Mouse (Mus musculus) limb, embryonic 14.5 days (tissue): ENCODE results near the gene Evpl. TPM values are rescaled to one million over a fixed set of nuclear protein-coding genes. Genes with fewer than 3 reads are reported as not detected.

Experiments
- ATAC-seq: fragments of 200-750 bp; cut with Nextera tagmentation; 2 replicates; pipeline ENCODE4 v1.8.0; 2017; ENCODE audit warnings: low read depth, moderate number of reproducible peaks, moderate TSS enrichment; ENCODE audit not compliant: low FRiP score
- DNase-seq: peaks from one replicate; pipeline ENCODE4 v3.0.0-alpha.2; 2015; ENCODE audit warnings: low spot score
- H3K27ac ChIP-seq: fragments of 300-500 bp; sonication (generic); replicated peaks from 2 replicates; pipeline ENCODE4 v1.5.1; 2014; ENCODE audit warnings: low read depth, mild to moderate bottlenecking, low read length, moderate library complexity, mixed read lengths
- H3K27me3 ChIP-seq: fragments of 300-500 bp; sonication (generic); 2 replicates; pipeline ENCODE4 v1.6.1; 2014; ENCODE audit warnings: low read length, mixed read lengths; ENCODE audit not compliant: control insufficient read depth, insufficient read depth
- H3K36me3 ChIP-seq: fragments of 300-500 bp; sonication (generic); 2 replicates; pipeline ENCODE4 v1.6.1; 2014; ENCODE audit warnings: mild to moderate bottlenecking, low read length, moderate library complexity, mixed read lengths; ENCODE audit not compliant: control insufficient read depth, insufficient read depth
- H3K4me1 ChIP-seq: fragments of 300-500 bp; sonication (generic); 2 replicates; pipeline ENCODE4 v1.6.1; 2014; ENCODE audit warnings: antibody characterized with exemption, low read length, mixed read lengths; ENCODE audit not compliant: control insufficient read depth, insufficient read depth
- H3K4me2 ChIP-seq: fragments of 300-500 bp; sonication (generic); replicated peaks from 2 replicates; pipeline ENCODE4 v1.6.1; 2014; ENCODE audit warnings: low read depth, mild to moderate bottlenecking, low read length, moderate library complexity; ENCODE audit not compliant: severe bottlenecking
- H3K4me3 ChIP-seq: fragments of 300-500 bp; sonication (generic); replicated peaks from 2 replicates; pipeline ENCODE4 v1.5.1; 2014; ENCODE audit warnings: low read length
- H3K9ac ChIP-seq: fragments of 300-500 bp; sonication (generic); 2 replicates; pipeline ENCODE4 v1.6.1; 2014; ENCODE audit warnings: mild to moderate bottlenecking, low read depth, low read length, moderate library complexity; ENCODE audit not compliant: severe bottlenecking
- H3K9me3 ChIP-seq: fragments of 300-500 bp; sonication (generic); 2 replicates; pipeline ENCODE4 v1.6.1; 2016; ENCODE audit warnings: low read length; ENCODE audit not compliant: control insufficient read depth
- POLR2A ChIP-seq: fragments of 200-500 bp; IDR thresholded peaks from 2 replicates; pipeline ENCODE4 v1.8.0; 2012; ENCODE audit warnings: inconsistent platforms, mild to moderate bottlenecking, moderate library complexity, borderline replicate concordance; ENCODE audit not compliant: insufficient read depth, insufficient read length; ENCODE audit errors: extremely low read depth
- WGBS: fragments of 180-500 bp; shearing (Covaris S2); extraction: QIAGEN DNeasy Blood & Tissue Kit; methylation state at CpG from one replicate; pipeline ENCODE4 v1.1.7; 2014; 5-methylcytosine and 5-hydroxymethylcytosine counted together
- polyA plus RNA-seq, 2 experiments: library from polyadenylated mRNA; depleted of rRNA in 1 of 2; stranded (reverse) in 1 of 2; unstranded in 1 of 2; fragments of >200 nt; fragmentation: Nextera tagmentation in 1 of 2; extraction: Ambion mirVana in 1 of 2; gene quantifications; 2 replicates each; pipeline versions ENCODE4 v1.2.1 to v1.2.3; 2012 to 2014

Gene Evpl
- polyA plus RNA-seq, 2 experiments, result 8.2 to 21.8 TPM

GRCm38 (mm10) chr11:116208660-116209059 lies 29.2 kb downstream of the Evpl start:
- ATAC-seq (no peak), DNase-seq (no peak)
- Histone ChIP-seq H3K36me3 (peaks cover 27% of the 10 kb centered on the region), H3K9me3 (no peaks in the 10 kb centered on the region), H3K4me3 (no peak overlapping the region), H3K9ac (no peak overlapping the region), H3K4me2 (no peak overlapping the region), H3K27me3 (no peaks in the 10 kb centered on the region), H3K4me1 (no peaks in the 10 kb centered on the region), H3K27ac (no peak overlapping the region)
- 82% methylated on average over 3 of the region's 3 CpGs for whole genome bisulfite sequencing
- no peak for TF ChIP-seq POLR2A

GRCm38 (mm10) chr11:116206678-116207077 lies 31.2 kb downstream of the Evpl start:
- H3K9ac ChIP-seq, result no peak overlapping the region
- H3K36me3 ChIP-seq, result peaks cover 28% of the 10 kb centered on the region
- WGBS, result 69% methylated on average over 4 of the region's 4 CpGs
- no peak overlapping the region for H3K4me3 ChIP-seq
- ATAC-seq (no peak), DNase-seq (no peak)
- no peaks in the 10 kb centered on the region for H3K27me3 ChIP-seq
- no peak overlapping the region for H3K4me2 ChIP-seq
- H3K27ac ChIP-seq, result no peak overlapping the region
- no peak for TF ChIP-seq POLR2A
- H3K4me1 ChIP-seq, result no peaks in the 10 kb centered on the region
- H3K9me3 ChIP-seq, result no peaks in the 10 kb centered on the region

GRCm38 (mm10) chr11:116203150-116203549 lies 34.7 kb downstream of the Evpl start:
- WGBS, result 96% methylated on average over 3 of the region's 3 CpGs
- H3K36me3 ChIP-seq, result peaks cover 28% of the 10 kb centered on the region

GRCm38 (mm10) chr11:116201151-116201550 lies 36.7 kb downstream of the Evpl start:
- no peak overlapping the region for H3K27ac ChIP-seq
- H3K4me2 ChIP-seq, result no peak overlapping the region
- H3K4me3 ChIP-seq, result no peak overlapping the region
- WGBS, result 91% methylated on average over 2 of the region's 2 CpGs
- H3K9me3 ChIP-seq, result no peaks in the 10 kb centered on the region
- DNase-seq (no peak), ATAC-seq (no peak)
- TF ChIP-seq POLR2A, result no peak
- peaks cover 9% of the 10 kb centered on the region for H3K4me1 ChIP-seq
- peaks cover 21% of the 10 kb centered on the region for H3K36me3 ChIP-seq
- H3K9ac ChIP-seq, result no peak overlapping the region
- no peaks in the 10 kb centered on the region for H3K27me3 ChIP-seq

More at GRCm38 (mm10) chr11:116203150-116203549, 34.7 kb downstream of the Evpl start:
- TF ChIP-seq POLR2A, result no peak
- no peak overlapping the region for H3K27ac ChIP-seq
- no peaks in the 10 kb centered on the region for H3K9me3 ChIP-seq
- ATAC-seq, result no peak
- DNase-seq, result no peak
- H3K9ac ChIP-seq, result no peak overlapping the region
- no peak overlapping the region for H3K4me2 ChIP-seq
- no peaks in the 10 kb centered on the region for H3K27me3 ChIP-seq
- H3K4me1 ChIP-seq, result peaks cover 5% of the 10 kb centered on the region
- no peak overlapping the region for H3K4me3 ChIP-seq

- H3K9me3 ChIP-seq, result no peaks in the 10 kb centered on the region
- peak within 1 kb of the TSS; percentile 81 for H3K9ac ChIP-seq
- H3K36me3 ChIP-seq, result peaks cover 21% of the 10 kb centered on the region
- H3K4me1 ChIP-seq, result peaks cover 9% of the 10 kb centered on the region
- peak within 1 kb of the TSS; percentile 83 for H3K27ac ChIP-seq
- peak within 1 kb of the TSS; percentile 45 for H3K4me2 ChIP-seq
- peak; percentile 95 for DNase-seq
- H3K4me3 ChIP-seq, result peak within 1 kb of the TSS; percentile 66
- under 1% methylated on average over 51 of the region's 62 CpGs for WGBS
- ATAC-seq, result peak; percentile 98
- H3K27me3 ChIP-seq, result no peaks in the 10 kb centered on the region
- peak; percentile 33; the same call in 1 of the 2 replicates for TF ChIP-seq POLR2A
Observed at GRCm38 (mm10) chr11:116198639-116199531, 39.0 kb downstream of the Evpl start, which contains the start of the genes Ten1 and Acox1. Ten1 (plus strand) TSS chr11:116198855. Acox1 (minus strand) TSS chr11:116199045.
